Mouse (Mus musculus) ZHBTc4 (cell line): ENCODE measurements around the gene Tnk1.

Experiments used
- DNase-seq: peaks from one replicate; pipeline ENCODE4 v3.0.0-alpha.2; 2011; ENCODE audit warnings: low read depth, low spot score

Tnk1 gene

DNA sequence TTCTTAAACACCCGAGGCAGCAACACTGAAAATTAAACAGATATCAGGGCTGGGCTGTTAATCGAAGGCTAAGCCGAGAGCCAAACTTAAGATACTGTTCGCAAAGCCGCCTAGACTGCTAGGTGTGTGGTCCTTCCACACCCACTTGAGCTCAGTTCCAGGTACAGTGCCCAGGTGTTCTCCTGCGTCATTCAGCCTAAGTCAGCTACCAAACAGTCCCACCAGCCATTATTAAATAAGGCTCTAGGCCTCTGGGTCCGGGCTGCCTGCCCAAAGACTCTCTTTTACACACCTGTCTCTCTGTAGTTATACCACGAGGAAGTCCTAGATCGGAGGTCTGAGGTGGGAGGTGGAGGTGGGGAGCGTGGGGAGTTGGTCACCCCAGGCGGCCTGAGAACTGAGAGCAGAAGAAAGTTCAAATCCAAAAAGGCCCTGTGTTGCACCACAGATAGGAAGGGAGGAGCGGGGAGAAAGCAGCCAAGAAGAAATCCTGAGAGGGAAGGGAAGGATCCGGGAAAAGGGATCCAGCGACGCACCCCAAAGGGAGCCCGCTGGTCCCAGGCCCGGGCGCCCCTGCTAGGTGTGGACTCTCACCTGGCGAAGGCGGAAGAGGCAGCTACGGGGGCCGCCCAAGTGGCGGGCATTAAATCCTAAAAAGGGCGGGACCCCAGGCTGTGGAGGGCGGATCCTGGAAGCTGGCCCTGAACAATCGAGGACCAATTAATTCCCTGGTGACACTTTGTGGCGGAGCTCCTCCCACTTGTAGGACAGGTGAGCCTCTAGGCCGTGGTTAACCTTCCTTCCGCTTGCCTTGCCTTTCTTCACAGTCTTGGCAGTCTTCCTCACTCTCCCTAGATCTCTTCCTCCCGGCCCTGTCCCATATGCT lies at the start of gene Tnk1:
Gene Tnk1 (minus strand): TSS at position 618 of the 886 bp plus-strand sequence.
- peak; percentile 70 for DNase-seq

DNA sequence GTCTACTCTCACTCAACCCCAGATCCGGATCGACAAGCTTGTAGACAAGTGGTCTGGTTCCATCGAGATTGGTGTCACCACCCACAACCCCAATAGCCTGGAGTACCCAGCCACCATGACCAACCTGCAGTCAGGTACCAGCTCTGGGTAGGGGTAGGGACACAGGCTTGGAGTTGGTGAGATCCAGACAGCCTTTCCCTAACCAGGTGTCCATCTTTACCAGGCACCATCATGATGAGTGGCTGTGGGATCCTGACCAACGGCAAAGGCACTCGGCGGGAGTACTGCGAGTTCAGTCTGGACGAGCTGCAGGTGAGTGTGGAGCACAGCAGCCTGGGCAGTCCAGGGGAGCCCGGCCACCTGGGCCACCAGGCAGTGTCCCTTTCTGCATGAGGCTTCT lies 45.8 kb upstream of the Tnk1 start:
- no peak for DNase-seq

DNA sequence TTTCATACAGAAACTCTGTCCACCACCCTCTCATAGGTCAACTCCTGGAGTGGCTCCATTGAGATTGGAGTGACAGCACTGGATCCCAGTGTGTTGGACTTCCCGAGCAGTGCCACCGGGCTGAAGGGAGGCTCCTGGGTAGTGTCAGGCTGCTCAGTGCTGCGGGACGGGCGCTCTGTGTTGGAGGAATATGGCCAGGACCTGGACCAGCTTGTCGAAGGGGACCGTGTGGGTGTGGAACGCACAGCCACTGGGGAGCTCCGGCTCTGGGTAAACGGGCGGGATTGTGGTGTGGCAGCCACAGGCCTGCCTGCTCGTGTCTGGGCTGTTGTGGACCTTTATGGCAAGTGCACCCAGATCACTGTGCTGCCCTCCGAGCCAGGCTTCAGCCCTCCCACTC lies 44.4 kb upstream of the Tnk1 start:
- no peak for DNase-seq

DNA sequence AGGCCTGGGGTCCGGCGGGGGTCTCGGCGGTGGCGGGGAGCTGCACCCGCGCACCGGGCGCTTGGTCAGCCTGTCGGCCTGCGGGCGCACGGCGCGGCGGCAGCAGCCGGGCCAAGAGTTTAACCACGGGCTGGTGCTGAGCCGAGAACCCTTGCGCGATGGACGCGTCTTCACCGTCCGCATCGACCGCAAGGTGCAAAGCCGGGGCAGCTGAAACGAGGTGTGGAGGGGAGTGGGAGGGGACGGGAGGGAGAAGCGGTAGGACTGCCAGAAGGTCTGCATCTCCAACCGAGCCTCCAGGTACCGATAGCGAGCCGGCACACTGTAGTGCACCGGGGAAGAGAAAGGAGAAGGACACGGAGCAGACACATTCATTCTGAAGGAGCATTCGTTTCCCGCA lies 43.5 kb upstream of the Tnk1 start:
- DNase-seq: no peak

DNA sequence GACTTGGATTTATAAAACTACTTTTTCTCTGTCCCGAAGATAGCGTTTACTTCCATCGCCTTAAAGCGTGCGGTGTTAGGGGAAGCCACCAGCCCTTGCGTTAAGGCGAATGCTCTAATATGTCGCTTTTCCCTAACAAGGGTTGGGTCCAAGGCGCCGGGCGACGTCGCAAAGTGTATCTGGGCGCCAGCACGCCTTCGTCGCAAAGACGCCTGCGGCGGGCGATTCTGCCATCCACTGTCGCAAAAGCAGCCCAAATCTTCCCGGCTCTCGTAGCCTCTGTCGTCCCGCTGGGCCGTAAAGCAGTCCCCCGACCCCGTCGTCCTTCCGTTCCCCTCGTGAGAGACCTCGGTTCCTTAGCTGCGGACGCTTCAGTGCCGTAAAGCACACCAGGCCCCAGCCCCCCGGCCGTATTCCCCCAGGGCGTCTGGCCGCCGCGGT lies 42.9 kb upstream of the Tnk1 start:
- peak; percentile 100 for DNase-seq

DNA sequence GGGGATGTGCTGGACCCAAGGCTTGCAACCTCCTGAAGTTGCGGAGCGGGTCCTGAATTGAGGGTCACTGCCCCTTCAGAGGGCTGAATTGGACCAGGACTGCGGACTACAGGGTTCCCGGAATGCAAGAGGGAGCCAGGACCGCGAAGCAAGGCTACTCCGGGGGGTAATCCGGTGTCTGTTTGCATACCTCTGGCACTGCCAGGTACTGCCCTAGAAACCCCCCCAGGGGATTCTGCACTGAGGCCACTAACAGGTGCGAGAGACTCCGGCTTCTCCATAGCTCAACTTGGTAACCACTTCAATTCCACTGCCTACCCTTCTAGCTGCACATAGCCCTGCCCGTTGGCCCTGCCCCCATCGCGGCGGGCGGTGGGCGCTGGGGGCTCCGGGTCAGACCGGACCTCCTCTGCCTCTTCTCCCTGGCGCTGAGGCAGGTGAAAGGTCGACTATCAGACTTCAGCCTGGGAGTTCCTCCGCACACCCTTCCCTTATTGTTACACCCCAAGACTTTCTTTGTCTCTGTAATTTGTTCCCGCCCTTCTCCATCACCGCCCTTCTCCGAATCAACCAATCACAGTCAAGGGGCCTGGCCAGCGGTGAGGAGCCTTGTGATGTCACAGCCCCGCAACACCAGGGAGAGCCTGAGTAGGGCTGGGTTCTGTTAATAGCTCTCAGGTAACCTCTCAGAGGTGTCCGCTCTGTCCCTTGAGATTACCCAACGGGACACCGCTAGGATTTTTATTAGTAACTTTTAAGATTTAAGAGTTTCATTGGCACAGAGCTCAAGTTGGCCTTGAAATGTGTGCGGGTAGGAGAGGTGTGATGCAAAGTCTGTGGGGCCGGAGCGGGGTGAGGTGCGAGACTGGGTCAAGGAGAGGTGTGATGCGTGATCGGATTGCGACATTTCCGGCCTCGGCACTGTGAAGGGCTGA lies 42.2 kb upstream of the Tnk1 start, which contains the start of the genes 2810408A11Rik and Neurl4:
Gene 2810408A11Rik (minus strand): TSS at position 517 of the 935 bp plus-strand sequence.
Gene Neurl4 (plus strand): TSS at position 602 of the 935 bp plus-strand sequence.
- peak; percentile 98 for DNase-seq

DNA sequence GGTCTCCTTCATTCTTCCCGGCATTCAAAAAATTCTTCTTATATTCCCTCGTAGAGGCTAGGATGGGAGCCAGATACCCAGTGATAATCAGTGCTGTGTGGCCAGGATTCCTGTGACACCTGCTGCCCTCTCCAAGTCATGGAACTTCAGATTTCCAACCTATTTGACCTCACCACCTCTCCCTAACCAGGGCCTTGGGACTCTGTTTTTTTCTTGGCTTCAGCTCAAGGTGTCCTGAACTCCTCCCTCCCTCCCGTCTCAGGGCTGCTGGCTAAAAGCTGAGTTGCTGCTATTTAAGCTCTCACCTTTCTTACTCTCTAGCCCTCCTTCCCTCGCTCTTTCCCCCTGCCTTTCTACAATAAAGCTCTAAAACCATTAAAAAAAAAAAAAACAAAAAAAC lies 41.3 kb upstream of the Tnk1 start:
- DNase-seq: no peak

DNA sequence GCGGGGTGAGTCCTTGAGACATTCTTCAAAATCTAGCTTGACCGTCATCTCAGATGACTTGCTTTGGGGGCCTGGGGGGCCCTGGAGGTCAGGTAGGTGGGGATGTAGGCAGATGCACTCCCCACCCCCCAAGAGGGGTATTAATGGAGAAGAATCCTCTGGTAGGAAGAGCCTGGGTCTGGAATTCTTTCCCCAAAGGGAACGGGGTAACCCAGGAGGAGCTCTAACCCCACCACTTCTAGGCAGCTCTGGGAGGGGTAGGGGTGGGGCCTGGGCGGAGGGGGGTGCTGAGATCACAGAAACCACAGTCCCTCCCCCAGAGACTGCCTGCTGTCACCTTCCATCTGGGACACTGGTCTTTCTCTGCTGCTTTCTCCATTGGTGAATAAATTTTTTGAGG lies 36.8 kb upstream of the Tnk1 start, which contains the start of gene Acap1:
Gene Acap1 (minus strand): TSS at position 249 of the 400 bp plus-strand sequence.
- no peak for DNase-seq

DNA sequence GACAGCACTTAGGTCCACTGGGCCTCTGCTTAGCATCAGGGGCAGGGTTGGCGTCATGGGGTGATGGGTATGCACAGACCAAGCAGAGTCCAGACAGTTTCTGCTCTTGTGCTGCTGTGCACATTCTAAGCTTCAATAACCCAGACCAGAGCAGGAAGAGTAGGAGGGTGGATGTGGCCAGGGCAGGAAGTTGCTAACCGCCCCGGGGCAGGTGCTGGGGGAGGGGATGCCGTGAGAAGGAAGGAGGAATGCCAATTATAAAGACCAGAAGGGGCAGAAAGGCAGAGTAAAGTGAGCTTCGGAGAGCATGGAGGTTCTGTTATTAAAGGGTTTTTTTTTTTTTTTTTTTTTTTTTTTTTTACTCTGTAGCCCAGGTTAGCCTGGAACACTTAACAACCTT lies 36.1 kb upstream of the Tnk1 start:
- peak; percentile 69 for DNase-seq

DNA sequence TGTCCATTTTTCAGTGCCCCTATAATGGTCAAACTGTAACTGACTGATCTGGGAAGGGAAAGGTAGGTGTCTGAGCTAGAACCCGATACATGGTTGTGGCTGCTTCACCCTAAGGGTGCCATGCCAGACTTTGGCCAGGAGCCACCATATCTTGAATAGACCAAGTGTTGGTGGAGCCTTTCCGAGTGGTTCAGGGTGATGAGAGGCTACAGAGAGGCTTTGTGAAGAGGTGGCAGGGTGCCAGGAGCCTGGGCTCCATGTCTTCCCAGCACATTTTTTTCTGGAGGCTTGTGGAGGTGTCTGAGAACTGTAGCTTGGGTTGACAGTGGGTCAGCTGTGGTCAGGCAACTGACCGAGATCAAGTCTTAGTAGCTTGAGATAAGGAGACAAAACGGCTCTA lies 33.0 kb upstream of the Tnk1 start:
- DNase-seq: no peak

DNA sequence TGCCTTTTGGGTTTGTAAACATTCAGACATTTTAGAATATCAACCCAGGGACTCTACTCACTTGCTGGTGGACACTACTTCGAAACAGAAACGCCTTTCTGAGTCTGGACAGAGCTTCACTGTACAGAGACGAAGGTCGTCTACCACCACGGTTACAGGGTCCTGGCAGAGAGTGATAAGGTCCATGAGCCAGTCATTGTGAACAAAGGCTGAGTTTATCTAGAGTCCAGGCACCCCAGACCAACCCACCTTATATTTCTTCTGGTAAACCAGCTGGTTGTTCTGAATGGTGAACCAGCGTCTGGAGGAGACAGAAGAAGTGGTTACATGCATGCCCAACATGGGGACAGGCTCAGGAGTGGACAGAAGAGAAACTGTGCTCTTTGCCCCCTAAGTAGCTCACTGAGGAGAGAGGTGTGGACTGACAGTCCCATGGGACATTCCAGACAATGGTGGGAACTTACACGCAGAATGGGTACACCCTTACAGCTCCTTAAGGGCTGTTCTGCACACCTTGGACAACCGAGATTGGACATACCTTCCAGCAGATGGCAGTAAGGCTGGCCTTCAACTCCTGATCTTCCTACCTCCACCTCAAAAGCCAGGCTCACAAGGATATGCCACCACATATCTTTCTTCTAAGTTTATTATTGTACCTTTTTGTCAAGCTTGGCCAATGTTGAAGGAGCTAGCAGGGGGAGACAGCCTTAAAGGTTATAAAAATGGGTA lies 28.5 kb upstream of the Tnk1 start:
- DNase-seq: peak; percentile 84

DNA sequence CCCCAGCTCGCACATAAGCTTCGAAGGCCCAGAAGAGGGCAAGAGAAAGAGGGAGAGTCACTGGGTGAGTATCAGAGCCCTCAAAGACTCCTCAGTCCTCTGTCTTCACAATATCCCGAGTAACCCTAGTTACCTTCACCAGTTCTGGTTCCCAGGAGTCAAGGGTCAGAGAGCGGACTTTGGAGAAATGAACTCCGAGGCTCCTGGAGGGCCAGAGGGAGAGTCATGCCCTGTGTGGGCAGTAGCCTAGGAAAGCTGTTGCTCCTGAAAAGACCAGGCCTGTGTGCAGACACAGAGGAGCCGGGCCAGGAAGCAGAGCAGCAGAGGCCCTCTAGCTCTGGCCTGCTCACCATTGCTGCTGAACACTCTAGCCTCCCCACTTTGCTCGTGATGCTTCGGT lies 26.1 kb upstream of the Tnk1 start:
- no peak for DNase-seq

DNA sequence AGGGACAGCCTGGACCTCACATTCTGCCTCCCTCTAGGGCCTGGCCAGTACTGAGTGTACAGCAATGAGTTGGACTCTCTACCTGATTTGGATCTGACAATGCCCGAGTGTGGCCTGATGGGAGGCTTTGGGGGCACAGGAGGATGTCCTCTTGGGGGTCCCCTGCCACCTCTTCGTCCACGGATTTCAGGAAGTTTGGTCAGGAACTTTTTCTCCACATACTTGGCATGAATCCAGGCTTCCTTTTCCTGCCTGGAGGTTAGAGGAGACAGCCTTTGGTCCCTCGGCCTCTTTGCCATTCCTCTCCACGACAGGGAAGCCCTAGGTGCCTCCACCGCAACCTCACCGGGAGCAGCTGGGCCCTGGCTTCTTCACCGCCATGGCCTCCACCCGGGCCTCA lies 25.7 kb upstream of the Tnk1 start:
- no peak for DNase-seq

DNA sequence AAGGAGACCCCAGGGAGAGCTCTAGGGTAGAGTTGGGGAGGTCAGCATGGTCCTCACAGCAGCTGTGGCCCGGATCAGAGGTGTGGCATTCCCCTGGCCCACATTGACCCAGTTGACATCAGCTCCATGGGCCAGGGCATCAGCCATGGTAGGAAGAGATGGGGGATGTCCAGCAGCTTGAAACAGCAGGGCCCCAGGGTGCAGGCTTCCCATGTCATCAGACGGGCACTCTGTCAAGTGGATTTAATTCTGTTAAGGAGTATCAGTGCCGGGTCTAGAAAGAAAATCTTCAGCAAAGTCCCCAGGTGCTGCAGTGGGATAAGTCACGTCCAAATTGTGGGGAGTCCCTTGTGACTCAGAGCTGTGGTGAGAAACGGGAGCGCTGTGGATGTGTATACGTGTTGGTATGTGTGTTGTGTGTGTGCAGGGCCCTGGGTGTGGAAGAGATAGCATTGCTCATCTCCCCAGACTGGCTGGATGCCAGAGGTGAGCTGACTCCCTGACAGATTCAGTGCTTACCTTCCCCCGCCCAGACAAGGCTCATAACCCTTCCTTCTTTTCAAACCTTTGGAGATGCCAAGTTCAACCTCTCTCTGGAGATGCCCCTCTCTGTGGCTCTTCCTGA lies 25.1 kb upstream of the Tnk1 start:
- DNase-seq: no peak

DNA sequence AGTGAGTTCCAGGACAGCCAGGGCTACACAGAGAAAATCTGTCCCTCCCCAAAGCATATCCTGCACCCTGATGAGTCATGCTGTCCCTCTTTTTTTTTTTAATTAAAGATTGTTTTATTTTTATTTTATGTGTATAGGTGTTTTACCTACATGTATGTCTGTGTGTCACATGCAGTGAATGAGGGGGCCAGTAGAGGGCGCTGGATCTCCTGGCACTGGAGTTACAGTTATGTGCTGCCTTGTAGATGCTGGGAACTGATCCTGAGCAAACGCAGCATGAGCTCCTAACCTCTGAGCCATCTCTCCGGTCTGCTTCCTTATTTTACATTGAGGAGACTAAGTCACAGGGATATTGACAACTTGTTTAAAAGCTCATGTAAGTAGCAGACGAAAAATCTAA lies 24.5 kb upstream of the Tnk1 start:
- DNase-seq: peak; percentile 76

DNA sequence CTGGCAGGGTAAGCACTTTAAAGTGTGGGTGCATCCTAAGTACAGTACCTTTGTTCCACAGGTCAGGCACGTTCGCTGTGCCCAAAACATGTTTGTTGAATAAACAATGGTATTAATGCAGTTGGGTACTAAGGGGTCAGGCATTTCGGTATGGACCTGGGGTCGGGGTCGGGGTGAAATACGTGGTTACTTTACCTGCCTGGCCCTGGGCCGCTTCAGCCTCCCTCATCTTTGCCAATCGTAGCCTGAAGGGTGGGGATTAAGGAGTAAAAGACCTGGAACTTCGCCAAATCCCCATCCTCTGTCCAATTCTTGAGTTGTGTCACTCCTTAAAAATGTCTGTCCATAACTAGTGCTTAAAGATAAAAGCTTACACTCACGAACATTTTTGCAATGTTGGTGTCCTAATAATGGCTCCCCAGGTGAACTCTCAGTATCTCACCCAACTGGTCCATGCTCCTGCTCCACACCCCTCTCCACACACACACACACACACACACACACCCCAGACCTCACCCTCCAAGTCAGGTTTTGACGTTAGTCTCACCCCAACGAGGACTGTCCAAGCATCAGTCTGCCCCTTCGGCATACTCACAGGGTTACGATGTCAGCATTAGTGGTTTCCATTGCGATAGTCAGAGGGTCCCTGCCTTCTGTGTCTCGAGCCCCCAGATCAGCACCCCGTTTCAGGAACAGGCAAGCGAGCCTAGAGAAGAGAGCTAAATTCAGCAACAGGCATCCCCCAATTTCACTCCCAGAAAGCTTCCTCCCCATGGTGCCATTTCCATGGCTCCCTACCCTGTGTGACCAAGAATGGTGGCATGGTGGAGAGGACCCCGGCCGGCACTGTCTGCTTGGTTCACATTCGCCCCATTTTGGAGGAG lies 23.5 kb upstream of the Tnk1 start:
- no peak for DNase-seq

DNA sequence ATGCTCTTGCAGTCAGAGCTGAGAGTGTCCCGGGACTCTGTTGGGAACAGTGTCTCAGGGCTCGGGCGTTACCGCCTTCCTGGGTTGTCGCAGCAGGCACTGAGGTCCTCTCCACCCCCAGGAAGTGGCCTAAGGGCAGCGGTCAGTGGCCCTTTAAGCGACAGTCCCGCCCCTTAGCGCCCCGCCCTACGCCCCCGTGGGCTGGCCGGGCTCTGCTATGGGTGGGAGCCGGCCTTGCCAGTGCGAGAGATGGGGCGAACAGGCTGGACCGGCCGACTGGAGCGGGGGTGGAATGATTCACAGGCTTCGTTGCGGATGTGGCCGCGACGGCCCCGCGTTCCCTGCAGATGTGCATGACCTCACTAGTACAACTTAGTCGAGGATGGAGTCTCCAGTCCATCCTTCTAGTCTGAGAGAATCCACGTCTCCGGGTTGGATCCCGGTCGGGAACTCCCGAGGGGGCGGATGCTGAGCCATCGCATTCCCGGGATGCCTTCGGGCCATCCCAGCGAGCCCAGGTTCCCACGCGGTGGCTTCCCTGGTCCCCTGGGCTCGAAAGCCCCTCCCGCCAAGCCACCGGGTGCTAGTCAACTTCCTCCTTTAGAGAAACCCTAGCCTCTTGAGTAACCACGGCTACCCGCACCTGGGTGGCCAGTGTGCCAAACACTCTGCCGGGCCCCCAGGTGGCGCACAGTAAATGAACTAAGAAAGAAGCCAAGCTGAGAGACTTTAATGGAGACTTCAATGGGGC lies 22.5 kb upstream of the Tnk1 start, which contains the start of gene Kctd11:
Gene Kctd11 (minus strand): TSS at position 554 of the 751 bp plus-strand sequence.
- peak; percentile 86 for DNase-seq

DNA sequence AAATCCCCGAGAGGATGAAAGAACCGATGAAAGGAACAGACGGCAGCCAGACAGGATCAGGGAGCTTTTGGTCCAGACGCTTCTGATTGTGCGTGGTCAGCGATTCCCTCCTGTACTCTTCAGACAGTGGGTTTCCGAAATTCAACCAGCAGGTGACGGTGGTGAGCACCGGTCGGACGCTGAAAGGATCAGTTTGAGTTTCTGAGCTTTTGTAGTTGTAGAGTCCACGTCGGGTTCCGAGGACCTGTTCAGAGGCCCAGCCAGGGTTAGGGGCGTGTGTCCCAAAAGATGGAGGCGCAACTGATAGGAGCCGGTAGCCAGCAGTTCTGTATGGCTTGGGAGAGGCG lies 21.9 kb upstream of the Tnk1 start:
- peak; percentile 77 for DNase-seq

DNA sequence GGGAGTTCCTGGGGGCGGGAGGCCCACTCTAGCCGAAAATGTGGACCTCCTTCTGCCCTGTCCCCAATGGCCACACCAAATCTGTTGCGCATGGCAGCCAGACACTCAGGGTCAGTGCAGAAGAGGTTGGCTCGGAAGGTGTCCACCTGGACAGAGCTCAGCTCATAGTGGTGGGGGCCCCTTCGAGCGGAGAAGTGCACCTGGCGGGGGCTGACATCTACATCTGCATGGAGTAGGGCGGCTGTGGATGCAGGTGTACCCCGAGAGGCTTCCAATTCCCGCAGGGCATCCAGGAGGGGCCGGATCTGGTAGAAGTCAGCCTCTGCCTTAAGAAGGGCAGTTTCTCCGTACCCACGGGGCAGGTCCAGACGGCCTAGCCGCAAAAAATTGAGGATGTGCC lies 21.2 kb upstream of the Tnk1 start:
- DNase-seq: no peak
